Mouse (Mus musculus): Measurements from ENCODE around the gene Daam1.

GRCm38 (mm10) chr12:71832225-71832624, 1.3 kb downstream of the Daam1 start:
- TF ChIP-seq CTCF (IDR thresholded peaks at IDR 0.05; ENCODE audit: low read depth) (no peak), EP300 (IDR thresholded peaks at IDR 0.05; ENCODE audit: low read depth) (no peak)

Measured in liver, postnatal 0 days (tissue).